24 mouse cellular contexts compared by ENCODE assay signal in the genomic region with DNA sequence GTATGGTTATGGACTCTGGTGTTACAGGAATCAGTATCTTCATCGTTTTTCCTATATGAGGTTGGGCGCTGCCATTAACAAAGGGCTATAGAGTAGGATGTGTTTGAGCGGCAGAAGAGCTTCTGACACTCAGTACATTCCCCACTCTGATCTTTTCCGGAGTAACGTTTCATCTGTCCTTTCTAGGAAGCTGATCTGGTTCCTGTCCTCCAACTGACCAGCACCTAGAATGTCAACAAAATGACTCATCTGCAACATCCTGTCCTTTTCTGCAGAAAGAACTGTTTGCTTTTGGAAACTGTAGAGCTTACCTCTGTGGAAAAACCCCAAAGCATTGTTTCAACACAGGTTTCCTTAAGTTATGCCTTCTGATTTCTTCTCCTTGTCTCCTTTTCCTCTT.
DNase-seq lines count a peak whose midpoint lies in the region; ATAC-seq and TF ChIP-seq lines count a peak whose summit lies in the region.
"Had no signal": no experiment of that assay in that cellular context is flagged by ENCODE, and none has a peak within 500 bp of the region (broad histone marks: within the 10 kb centered on the region; RNA-seq: fewer than 3 reads in every experiment).

No protein-coding gene starts in this region.

- H3K27me3 ChIP-seq in heart, postnatal 0 days (ENCODE audit: control insufficient read depth, insufficient read depth, low read length) = no peaks in the 10 kb centered on the region
- no peaks in the 10 kb centered on the region for H3K27me3 ChIP-seq in liver, postnatal 0 days (ENCODE audit: insufficient read depth, low read length)
- no peaks in the 10 kb centered on the region for H3K27me3 ChIP-seq in liver, embryonic 12.5 days (replicated peaks)
- H3K27me3 ChIP-seq: forebrain, embryonic 12.5 days; liver, embryonic 15.5 days; Patski had no signal

- DNase-seq in adrenal gland, postnatal 36 days = peak; percentile 7 to 33
- DNase-seq in adrenal gland, postnatal 25 days = no peak
- DNase-seq in heart, postnatal 0 days (ENCODE audit: low spot score) = peak; percentile 44
- DNase-seq in heart, adult 11 months = no peak
- DNase-seq in liver, postnatal 0 days = no peak
- peak; percentile 20 for DNase-seq in skeletal muscle tissue, adult 2 months (ENCODE audit: low read depth, low spot score)
- DNase-seq in cerebellum, postnatal 25 days = no peak
- DNase-seq: B cell, adult 2 months; cerebellum, adult 11 months; cerebellum, postnatal 14 days; gastrocnemius, postnatal 36 days; heart, postnatal 36 days; midbrain, embryonic 14.5 days; right cerebral cortex, adult 18-20 months; thymus, postnatal 4 days had no signal

- H3K9ac ChIP-seq in heart, postnatal 0 days (replicated peaks; ENCODE audit: low read depth, low read length) = no peak overlapping the region
- no peak overlapping the region for H3K9ac ChIP-seq in liver, postnatal 0 days (replicated peaks)
- H3K9ac ChIP-seq in liver, embryonic 12.5 days = no peak overlapping the region
- H3K9ac ChIP-seq: forebrain, embryonic 12.5 days; liver, embryonic 15.5 days had no signal

- no peak for TF ChIP-seq EP300 in heart, postnatal 0 days (IDR thresholded peaks at IDR 0.05; ENCODE audit: low read depth)
- TF ChIP-seq EP300 in liver, postnatal 0 days (IDR thresholded peaks at IDR 0.05; ENCODE audit: low read depth) = peak; percentile 81

- ATAC-seq in heart, postnatal 0 days (ENCODE audit: insufficient read depth, low read depth) = peak; percentile 39; the same call in 1 of the 2 replicates
- peak; percentile 49; the same call in 1 of the 2 replicates for ATAC-seq in liver, postnatal 0 days
- no peak for ATAC-seq in liver, embryonic 12.5 days
- ATAC-seq: activated CD4-positive, CD25-positive, alpha-beta regulatory T cell, adult 4 months; hindbrain, embryonic 16.5 days; intestine, postnatal 0 days; Patski had no signal

- 62% methylated on average over 5 of the region's 5 CpGs for WGBS in heart, postnatal 0 days
- WGBS in liver, postnatal 0 days (ENCODE audit: insufficient replicate concordance) = 40% methylated on average over 5 of the region's 5 CpGs
- WGBS in liver, embryonic 12.5 days (ENCODE audit: insufficient replicate concordance) = 29% methylated on average over 5 of the region's 5 CpGs

- no peak overlapping the region for H3K27ac ChIP-seq in heart, postnatal 0 days (ENCODE audit: low read depth)
- H3K27ac ChIP-seq in liver, postnatal 0 days (ENCODE audit: low read depth) = no peak overlapping the region
- H3K27ac ChIP-seq in liver, embryonic 12.5 days = no peak overlapping the region
- H3K27ac ChIP-seq: forebrain, embryonic 12.5 days; layer of hippocampus, adult 2 months; limb, embryonic 10.5 days; liver, embryonic 15.5 days had no signal

- no peaks in the 10 kb centered on the region for H3K9me3 ChIP-seq in heart, postnatal 0 days (replicated peaks; ENCODE audit: control insufficient read depth, low read length)
- H3K9me3 ChIP-seq in liver, postnatal 0 days (ENCODE audit: low read length) = no peaks in the 10 kb centered on the region
- no peaks in the 10 kb centered on the region for H3K9me3 ChIP-seq in liver, embryonic 12.5 days (replicated peaks)
- H3K9me3 ChIP-seq: forebrain, embryonic 12.5 days; limb, embryonic 10.5 days; liver, embryonic 15.5 days had no signal

- no peak overlapping the region for H3K4me2 ChIP-seq in heart, postnatal 0 days (ENCODE audit: low read depth, low read length)
- H3K4me2 ChIP-seq in liver, postnatal 0 days (ENCODE audit: low read depth, low read length) = no peak overlapping the region
- no peak overlapping the region for H3K4me2 ChIP-seq in liver, embryonic 12.5 days
- H3K4me2 ChIP-seq: forebrain, embryonic 12.5 days; liver, embryonic 15.5 days had no signal

- H3K4me3 ChIP-seq in heart, postnatal 0 days (ENCODE audit: low read depth, low read length) = no peak overlapping the region
- H3K4me3 ChIP-seq in liver, postnatal 0 days (ENCODE audit: low read depth, low read length) = no peak overlapping the region
- no peak overlapping the region for H3K4me3 ChIP-seq in liver, embryonic 12.5 days
- H3K4me3 ChIP-seq: forebrain, embryonic 12.5 days; layer of hippocampus, adult 2 months; limb, embryonic 10.5 days; liver, embryonic 15.5 days had no signal

- H3K36me3 ChIP-seq in heart, postnatal 0 days (replicated peaks; ENCODE audit: control insufficient read depth, insufficient read depth, low read length) = no peaks in the 10 kb centered on the region
- no peaks in the 10 kb centered on the region for H3K36me3 ChIP-seq in liver, postnatal 0 days (replicated peaks; ENCODE audit: insufficient read depth, low read length)
- no peaks in the 10 kb centered on the region for H3K36me3 ChIP-seq in liver, embryonic 12.5 days
- H3K36me3 ChIP-seq: forebrain, embryonic 12.5 days; limb, embryonic 10.5 days; liver, embryonic 15.5 days had no signal

- TF ChIP-seq CTCF in heart, postnatal 0 days (IDR thresholded peaks at IDR 0.05; ENCODE audit: low read depth) = no peak
- TF ChIP-seq CTCF in liver, postnatal 0 days (IDR thresholded peaks at IDR 0.05; ENCODE audit: low read depth) = no peak

- no peaks in the 10 kb centered on the region for H3K4me1 ChIP-seq in heart, postnatal 0 days (ENCODE audit: control insufficient read depth, insufficient read depth)
- peaks cover 13% of the 10 kb centered on the region for H3K4me1 ChIP-seq in liver, postnatal 0 days (ENCODE audit: insufficient read depth)
- H3K4me1 ChIP-seq in liver, embryonic 12.5 days = no peaks in the 10 kb centered on the region

Comparison
In these comparisons a context has a peak if more than half of its experiments do, and no peak if none do; other contexts are left out.
1. DNase-seq: peak in adrenal gland, postnatal 36 days (2 of 2), heart, postnatal 0 days (single experiment) and skeletal muscle tissue, adult 2 months (single experiment); none in adrenal gland, postnatal 25 days (single experiment), heart, adult 11 months (single experiment), liver, postnatal 0 days (single experiment) and cerebellum, postnatal 25 days (0 of 2).